ENCODE assay signal across 8 mouse cellular contexts in the genomic region with DNA sequence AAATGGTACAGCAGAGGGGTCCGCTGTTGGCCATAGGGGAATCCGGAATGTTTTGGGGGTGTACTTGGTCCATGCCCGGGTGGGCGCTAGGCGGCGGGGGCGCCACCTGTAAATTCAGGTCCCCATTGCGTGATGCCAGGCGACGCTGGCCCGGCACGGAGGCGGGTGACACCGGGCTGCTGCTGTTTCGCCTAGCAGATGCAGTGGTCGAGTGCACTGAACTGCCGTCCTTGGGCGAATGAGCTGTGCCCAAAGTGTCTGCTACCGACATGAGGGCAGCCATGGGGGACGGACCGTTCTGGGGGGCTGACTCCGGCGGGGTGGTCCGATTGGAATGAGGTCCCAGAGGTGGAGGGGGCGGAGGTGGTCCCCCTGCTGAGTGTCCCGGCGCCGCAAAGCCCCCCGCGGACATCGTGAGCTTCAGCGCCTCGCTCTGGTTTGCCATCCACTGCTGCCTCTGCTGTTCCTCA. TPM values are rescaled to one million over a fixed set of nuclear protein-coding genes. Genes with fewer than 3 reads are reported as not detected.
DNase-seq lines count a peak whose midpoint lies in the region; ATAC-seq and TF ChIP-seq lines count a peak whose summit lies in the region.

No protein-coding gene starts in this region.

- peak overlapping the region; percentile 93 for H3K4me3 ChIP-seq in E14TG2a.4 (replicated peaks; ENCODE audit: low read length)
- peak overlapping the region; percentile 98 for H3K4me3 ChIP-seq in forebrain, embryonic 15.5 days
- H3K4me3 ChIP-seq in limb, embryonic 12.5 days (replicated peaks): peak overlapping the region; percentile 77
- H3K4me3 ChIP-seq in olfactory bulb, adult 2 months (ENCODE audit: insufficient read depth, low read depth, low read length): peak overlapping the region; percentile 96

- 5% methylated on average over 33 of the region's 33 CpGs for whole genome bisulfite sequencing in forebrain, embryonic 15.5 days
- WGBS in limb, embryonic 12.5 days: 8% methylated on average over 33 of the region's 33 CpGs
- WGBS in olfactory bulb, adult 2 months: 5% methylated on average over 33 of the region's 33 CpGs

- peak overlapping the region; percentile 89 for H3K4me2 ChIP-seq in forebrain, embryonic 15.5 days (replicated peaks)
- peak overlapping the region; percentile 98 for H3K4me2 ChIP-seq in limb, embryonic 12.5 days

- no peak for TF ChIP-seq POLR2A in olfactory bulb, adult 2 months (IDR thresholded peaks at IDR 0.05; ENCODE audit: insufficient read depth, low read depth, low read length)

- H3K27me3 ChIP-seq in E14TG2a.4 (ENCODE audit: insufficient read depth, low read length): no peaks in the 10 kb centered on the region
- no peaks in the 10 kb centered on the region for H3K27me3 ChIP-seq in forebrain, embryonic 15.5 days
- H3K27me3 ChIP-seq in limb, embryonic 12.5 days: no peaks in the 10 kb centered on the region

- peaks cover 33% of the 10 kb centered on the region for H3K36me3 ChIP-seq in E14TG2a.4 (ENCODE audit: insufficient read depth, low read length)
- no peaks in the 10 kb centered on the region for H3K36me3 ChIP-seq in forebrain, embryonic 15.5 days
- H3K36me3 ChIP-seq in limb, embryonic 12.5 days: peaks cover 5% of the 10 kb centered on the region; the same call in 1 of the 2 replicates

- ATAC-seq in forebrain, embryonic 15.5 days (replicated peaks): no peak
- no peak for ATAC-seq in limb, embryonic 12.5 days (ENCODE audit: insufficient number of reproducible peaks, insufficient read depth, low FRiP score, low TSS enrichment, low read depth)

- peaks cover 70% of the 10 kb centered on the region for H3K4me1 ChIP-seq in E14TG2a.4 (replicated peaks; ENCODE audit: low read depth, low read length)
- peaks cover 52% of the 10 kb centered on the region for H3K4me1 ChIP-seq in forebrain, embryonic 15.5 days
- H3K4me1 ChIP-seq in limb, embryonic 12.5 days (replicated peaks): peaks cover 59% of the 10 kb centered on the region
- peaks cover 12% of the 10 kb centered on the region for H3K4me1 ChIP-seq in olfactory bulb, adult 2 months (ENCODE audit: control insufficient read depth, insufficient read depth, low read length)

- peak; percentile 47 for DNase-seq in cerebellum, adult 9-10 months
- DNase-seq in cerebellum, postnatal 4 days (ENCODE audit: low spot score in 2 of 2): no peak
- no peak for DNase-seq in urinary bladder, adult 2 months (ENCODE audit: low spot score)
- DNase-seq in frontal cortex, postnatal 36 days (ENCODE audit: low spot score in 2 of 2): no peak

- no peak for TF ChIP-seq CTCF in E14TG2a.4 (conservative IDR thresholded peaks at IDR 0.05; ENCODE audit: low read length)
- no peak for TF ChIP-seq CTCF in olfactory bulb, adult 2 months (IDR thresholded peaks at IDR 0.05; ENCODE audit: insufficient read depth, low read depth, low read length)

- H3K27ac ChIP-seq in forebrain, embryonic 15.5 days (replicated peaks): peak overlapping the region; percentile 100
- H3K27ac ChIP-seq in limb, embryonic 12.5 days: peak overlapping the region; percentile 99; the same call in 1 of the 2 replicates
- H3K27ac ChIP-seq in olfactory bulb, adult 2 months (ENCODE audit: insufficient read depth, low read depth, low read length): peak overlapping the region; percentile 100

- peak overlapping the region; percentile 98 for H3K9ac ChIP-seq in forebrain, embryonic 15.5 days (replicated peaks)
- H3K9ac ChIP-seq in limb, embryonic 12.5 days (replicated peaks): peak overlapping the region; percentile 98

- peaks cover 13% of the 10 kb centered on the region for H3K9me3 ChIP-seq in E14TG2a.4 (ENCODE audit: low read length)
- no peaks in the 10 kb centered on the region for H3K9me3 ChIP-seq in forebrain, embryonic 15.5 days
- no peaks in the 10 kb centered on the region for H3K9me3 ChIP-seq in limb, embryonic 12.5 days

RNA-seq across cellular contexts. Expression of a gene that starts 2.8 kb away (rescaled TPM):
- polyA plus RNA-seq in forebrain, embryonic 15.5 days (2015; fragmentation: Nextera tagmentation; extraction: Ambion mirVana): 94.9 and 95.8 TPM in 2 replicates
- polyA plus RNA-seq in limb, embryonic 12.5 days (2016; fragmentation: Nextera tagmentation; extraction: Ambion mirVana): 55.7 and 57.2 TPM in 2 replicates
- not detected in 2 replicates for polyA plus RNA-seq in olfactory bulb, adult 2 months (2012; ENCODE audit: insufficient read depth, insufficient read length, low replicate concordance, missing spikeins)
- 29.6 and 38.2 TPM in 2 replicates for polyA plus RNA-seq in urinary bladder, adult 2 months (2012; rRNA removed)

Comparison
In these comparisons a context has a peak if more than half of its experiments do, and no peak if none do; other contexts are left out.
1. RNA of a gene that starts 2.8 kb away (polyA plus RNA-seq): 94.9 to 95.8 TPM in forebrain, embryonic 15.5 days, 55.7 to 57.2 TPM in limb, embryonic 12.5 days and 29.6 to 38.2 TPM in urinary bladder, adult 2 months; not detected in olfactory bulb, adult 2 months; every median in the first group is over 10 times any median in the second.
2. Peak in every context shown above with its lines, with median percentiles within 50 percentile points of each other: H3K4me3 ChIP-seq and H3K27ac ChIP-seq.